Mouse (Mus musculus): Measurements from ENCODE around the gene Olfr992. TPM values are rescaled to one million over a fixed set of nuclear protein-coding genes. Genes with fewer than 3 reads are reported as not detected.
"Not testable (repeated sequence)": the region's sequence is repeated elsewhere in the genome, so short reads cannot be mapped to it uniquely, and the experiment has no call there.

Olfr992 gene
- total RNA-seq (2017) = not detected in 2 replicates

DNA sequence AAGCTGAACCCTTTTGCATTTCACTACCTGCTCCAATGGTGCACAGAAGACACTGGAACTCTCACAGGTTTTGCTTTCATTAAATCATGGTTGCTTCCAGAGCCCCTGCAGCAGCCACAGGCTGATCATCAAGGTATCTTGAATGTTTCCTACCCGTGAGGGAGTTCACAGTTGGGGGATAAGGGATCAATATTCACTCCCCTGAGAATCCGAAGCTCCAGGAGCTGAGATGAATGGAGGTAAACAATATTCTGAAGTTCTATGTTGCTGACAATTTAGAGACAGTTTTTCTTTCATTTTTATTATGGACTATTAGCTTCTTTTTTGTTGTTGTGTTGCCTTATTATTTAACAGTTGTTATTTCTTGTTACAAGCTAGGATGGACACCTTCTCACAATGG is at the start of gene Olfr992:
Olfr992 (minus strand) TSS at position 101 of the 400 bp plus-strand sequence.
- no peak for ATAC-seq (replicated peaks; ENCODE audit: low read depth, poor library complexity, severe bottlenecking)

DNA sequence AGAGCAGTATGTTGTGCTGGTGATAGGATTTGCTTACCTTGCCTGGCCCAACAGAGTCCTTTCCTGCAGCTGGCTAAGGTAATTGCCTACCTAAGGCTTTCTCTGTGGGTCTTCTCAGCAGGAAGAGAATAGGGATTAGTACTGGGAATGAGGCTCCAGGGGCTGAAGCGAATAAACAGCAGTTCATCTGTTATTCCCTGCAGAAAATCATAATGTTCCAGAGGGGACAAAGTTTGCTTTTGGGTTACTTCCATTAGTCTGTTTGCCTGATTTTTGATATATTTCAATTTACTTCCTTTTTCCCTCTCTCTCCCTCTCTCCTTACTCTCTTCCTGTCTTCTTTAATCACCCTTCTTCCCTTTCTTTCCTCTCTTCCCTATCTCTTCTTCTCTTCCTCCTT is 34.3 kb upstream of the Olfr992 start, which contains the start of gene Olfr995:
Olfr995 (minus strand) TSS at position 101 of the 400 bp plus-strand sequence.
- ATAC-seq (replicated peaks; ENCODE audit: low read depth, poor library complexity, severe bottlenecking) = no peak

DNA sequence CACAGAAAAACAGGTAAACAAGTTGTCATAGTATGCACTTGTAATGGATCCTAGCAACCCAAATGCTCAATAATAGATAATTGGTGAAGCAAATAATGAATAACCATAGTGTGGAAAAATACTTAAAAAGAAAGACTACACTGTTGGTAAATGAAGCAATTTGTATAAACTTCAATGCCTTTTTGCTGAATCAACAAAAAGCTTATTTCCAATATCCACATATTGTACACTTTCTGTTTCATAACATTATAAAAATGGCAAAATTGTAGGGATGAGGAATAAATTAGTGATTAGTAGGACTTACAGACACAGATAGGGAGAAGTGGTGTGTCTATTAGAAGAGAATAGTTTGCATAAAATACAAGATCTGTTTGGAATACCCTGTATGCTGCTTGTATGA is 33.3 kb upstream of the Olfr992 start:
- no peak for ATAC-seq (replicated peaks; ENCODE audit: low read depth, poor library complexity, severe bottlenecking)

DNA sequence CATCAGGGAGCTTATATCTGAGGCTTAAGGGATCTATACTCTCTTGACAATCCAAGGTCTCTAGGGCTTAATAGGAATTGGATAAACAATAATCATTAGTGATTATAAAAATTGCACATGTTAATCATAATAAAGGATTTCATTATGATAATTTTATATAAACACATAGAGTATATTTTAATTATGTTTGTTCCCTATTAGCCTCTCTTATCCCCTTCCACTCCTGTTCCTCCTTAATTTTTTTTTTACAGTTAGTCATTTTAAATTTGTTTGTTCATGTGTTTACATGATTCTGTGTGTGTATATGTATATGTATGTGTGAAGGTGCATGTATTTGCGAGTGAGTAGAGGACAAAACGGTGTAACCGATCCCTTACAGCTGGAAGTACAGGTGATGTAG is 27.1 kb upstream of the Olfr992 start, which contains the start of gene Olfr994:
Olfr994 (minus strand) TSS at position 101 of the 400 bp plus-strand sequence.
- no peak for ATAC-seq (replicated peaks; ENCODE audit: low read depth, poor library complexity, severe bottlenecking)

DNA sequence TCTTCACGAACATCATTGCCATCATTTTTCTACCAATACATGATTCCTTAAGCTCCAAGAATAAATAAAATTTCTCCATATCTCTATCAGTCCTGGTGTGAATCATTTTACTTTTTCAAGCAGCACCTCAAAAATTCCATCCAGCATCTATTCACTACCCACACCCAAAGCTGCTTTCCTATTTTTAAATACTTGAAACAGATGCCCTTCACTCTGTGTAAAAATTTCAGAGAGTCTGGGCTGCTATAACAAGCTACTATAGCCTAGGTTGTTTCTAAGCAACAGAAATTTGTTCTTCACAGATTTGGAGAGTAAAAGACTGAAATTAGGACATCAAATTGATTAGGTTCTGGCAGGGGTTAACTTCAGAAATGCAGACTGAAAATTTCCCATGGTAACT is 16.6 kb upstream of the Olfr992 start:
- ATAC-seq (replicated peaks; ENCODE audit: low read depth, poor library complexity, severe bottlenecking) = no peak

DNA sequence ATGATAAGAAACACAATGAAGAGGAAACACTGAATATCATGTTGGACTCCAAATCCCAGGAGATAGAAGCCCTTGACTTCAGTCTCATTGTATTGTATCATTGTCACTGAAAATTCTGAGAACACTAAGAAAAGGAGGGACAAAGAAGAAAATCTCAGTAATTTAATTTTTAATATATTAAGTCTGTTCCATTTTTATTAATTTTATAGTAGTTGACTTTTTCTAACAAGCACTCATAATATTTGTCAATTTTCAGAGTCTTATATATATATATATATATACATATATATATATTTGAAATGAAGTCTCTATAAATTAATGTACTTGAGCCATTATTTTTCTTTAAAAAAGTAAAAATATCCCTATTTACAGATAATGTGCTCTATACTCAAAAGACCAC is 5.5 kb upstream of the Olfr992 start, which contains the start of gene Olfr993:
Olfr993 (minus strand) TSS at position 101 of the 400 bp plus-strand sequence.
- no peak for ATAC-seq (replicated peaks; ENCODE audit: low read depth, poor library complexity, severe bottlenecking)

DNA sequence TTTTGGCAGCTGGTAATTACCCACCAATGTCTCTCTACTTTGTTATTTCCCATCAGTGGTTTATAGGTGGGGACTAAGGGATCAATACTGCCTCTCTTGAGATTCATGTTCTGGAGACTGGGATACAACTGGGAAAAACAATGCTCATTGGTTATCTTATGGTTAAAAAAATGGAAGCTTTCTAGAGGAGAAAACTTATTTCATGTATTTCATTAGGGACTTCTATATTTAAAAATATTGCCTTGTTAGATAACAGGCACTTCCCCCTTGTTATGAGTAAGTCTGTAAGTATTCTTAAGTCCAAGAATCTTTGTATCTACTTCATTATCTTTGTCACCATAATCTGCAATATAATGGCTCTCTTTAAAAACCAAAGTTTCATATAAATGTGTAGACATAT is 46.1 kb downstream of the Olfr992 start, which contains the start of gene Olfr988:
Olfr988 (minus strand) TSS at position 101 of the 400 bp plus-strand sequence.
- not testable (repeated sequence) for ATAC-seq (replicated peaks; ENCODE audit: low read depth, poor library complexity, severe bottlenecking)

Other genes with a start within 250 kb of the Olfr992 start
- gene Lrrc55, start 212.3 kb downstream of the Olfr992 start, total RNA-seq (2017) = not detected in 2 replicates
- not detected in 2 replicates for gene Olfr987, start 70.2 kb downstream of the Olfr992 start, total RNA-seq (2017)
- not detected in 2 replicates for gene Olfr988, start 46.2 kb downstream of the Olfr992 start, total RNA-seq (2017)
- gene Olfr993, start 5.4 kb upstream of the Olfr992 start, total RNA-seq (2017) = not detected in 2 replicates
- gene Olfr994, start 27.0 kb upstream of the Olfr992 start, total RNA-seq (2017) = not detected in 2 replicates
- gene Olfr995, start 34.2 kb upstream of the Olfr992 start, total RNA-seq (2017) = not detected in 2 replicates
- not detected in 2 replicates for gene 4833423E24Rik, start 109.6 kb upstream of the Olfr992 start, total RNA-seq (2017)
- not detected in 2 replicates for gene Olfr996, start 169.7 kb upstream of the Olfr992 start, total RNA-seq (2017)
- not detected in 2 replicates for gene Olfr998, start 179.5 kb upstream of the Olfr992 start, total RNA-seq (2017)
- not detected in 2 replicates for gene Olfr1000, start 202.4 kb upstream of the Olfr992 start, total RNA-seq (2017)
- gene Olfr1002, start 241.2 kb upstream of the Olfr992 start, total RNA-seq (2017) = not detected in 2 replicates